ENCODE assay signal across 21 mouse cellular contexts in genomic region chr3:102687852-102688251, GRCm38 (mm10).
"Had no signal": no experiment of that assay in that cellular context is flagged by ENCODE, and none has a peak within 500 bp of the region (broad histone marks: within the 10 kb centered on the region; RNA-seq: fewer than 3 reads in every experiment).

No protein-coding gene starts in this region.

- H3K9ac ChIP-seq: limb, embryonic 15.5 days; liver, embryonic 14.5 days; lung, embryonic 15.5 days; midbrain, embryonic 13.5 days; neural tube, embryonic 13.5 days had no signal

- H3K4me3 ChIP-seq: limb, embryonic 15.5 days; lung, embryonic 15.5 days; megakaryocyte, embryonic 14.5 days; midbrain, embryonic 10.5 days; midbrain, embryonic 13.5 days; myocyte; neural tube, embryonic 13.5 days had no signal

- ATAC-seq: midbrain, embryonic 13.5 days; midbrain, embryonic 16.5 days had no signal

- H3K27me3 ChIP-seq: limb, embryonic 15.5 days; lung, embryonic 15.5 days; midbrain, embryonic 13.5 days; neural tube, embryonic 13.5 days had no signal

- H3K27ac ChIP-seq: kidney, postnatal 0 days; limb, embryonic 15.5 days; liver, embryonic 14.5 days; lung, embryonic 15.5 days; midbrain, embryonic 10.5 days; midbrain, embryonic 13.5 days; neural tube, embryonic 13.5 days had no signal

- H3K4me1 ChIP-seq: lung, embryonic 15.5 days; megakaryocyte, embryonic 14.5 days; midbrain, embryonic 10.5 days; midbrain, embryonic 13.5 days; neural tube, embryonic 13.5 days had no signal

- H3K36me3 ChIP-seq: limb, embryonic 15.5 days; lung, embryonic 15.5 days; midbrain, embryonic 10.5 days; midbrain, embryonic 13.5 days; neural tube, embryonic 13.5 days had no signal

- H3K9me3 ChIP-seq: limb, embryonic 15.5 days; lung, embryonic 15.5 days; midbrain, embryonic 10.5 days; midbrain, embryonic 13.5 days; neural tube, embryonic 13.5 days had no signal

- DNase-seq: kidney, adult 11 months; kidney, postnatal 25 days; layer of hippocampus, postnatal 36 days; left cerebral cortex, postnatal 4 days; lung, adult 18-20 months; lung, postnatal 10 days; lung, postnatal 36 days; retina, postnatal 1 day; right cerebral cortex, postnatal 25 days; thymus, postnatal 25 days had no signal

- H3K4me2 ChIP-seq: limb, embryonic 15.5 days; liver, embryonic 11.5 days; lung, embryonic 15.5 days; midbrain, embryonic 13.5 days; neural tube, embryonic 13.5 days had no signal
